Mouse (Mus musculus) granulocyte monocyte progenitor cell, adult 5-6 weeks (primary cell): ENCODE data around the gene Dph3. TPM values are rescaled to one million over a fixed set of nuclear protein-coding genes. Genes with fewer than 3 reads are reported as not detected.
"Not testable (repeated sequence)": the region's sequence is repeated elsewhere in the genome, so short reads cannot be mapped to it uniquely, and the experiment has no call there.

Source experiments
- ATAC-seq: replicated peaks from 2 replicates; pipeline ENCODE4 v1.8.0; 2016; ENCODE audit warnings: mild to moderate bottlenecking, moderate TSS enrichment, inconsistent platforms; ENCODE audit not compliant: poor library complexity, severe bottlenecking
- total RNA-seq, 2 experiments: library from RNA; stranded (forward) in 1 of 2; stranded (reverse) in 1 of 2; fragments of 200-712, 200-1000 nt in 1 of 2; fragments of >200 nt in 1 of 2; fragmentation: Nextera tagmentation in 1 of 2; gene quantifications; 2 replicates each; pipeline ENCODE4 v1.2.3; 2014 to 2017

Gene Dph3
- total RNA-seq (2014; fragmentation: Nextera tagmentation) (80.2 and 102 TPM in 2 replicates), total RNA-seq (2017) (64.0 and 91.6 TPM in 2 replicates)

GRCm38 (mm10) chr14:32085486-32086201, at the start of gene Dph3:
TSS of gene Dph3 (minus strand) at chr14:32085729.
- ATAC-seq, result peak; percentile 90

- ATAC-seq, result no peak
Measured at GRCm38 (mm10) chr14:32134293-32134692, 48.8 kb upstream of the Dph3 start.

DNA sequence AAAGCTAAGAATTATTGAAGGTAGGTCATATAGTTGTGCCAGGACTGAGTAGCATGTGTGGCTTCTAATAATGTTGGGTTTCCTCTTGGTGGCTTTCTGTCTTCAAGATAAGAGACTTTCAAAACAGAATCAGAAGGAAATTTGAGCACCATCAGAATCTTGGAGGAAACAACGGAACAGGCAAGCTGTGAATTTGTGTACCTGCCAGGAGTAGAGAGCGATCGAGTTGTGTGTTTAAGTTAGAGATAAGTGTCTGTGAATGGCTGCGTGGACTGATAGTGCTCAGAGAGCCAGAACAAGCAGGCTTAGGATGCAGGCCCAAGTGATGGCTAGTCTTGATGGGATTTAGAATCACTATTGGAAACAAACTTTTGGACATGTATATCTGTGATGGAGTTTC, 46.3 kb upstream of the Dph3 start:
- ATAC-seq, result no peak

GRCm38 (mm10) chr14:32128409-32128808, 42.9 kb upstream of the Dph3 start:
- no peak for ATAC-seq

GRCm38 (mm10) chr14:32125256-32125655, 39.7 kb upstream of the Dph3 start:
- ATAC-seq, result not testable (repeated sequence)

- ATAC-seq, result no peak
Measured at GRCm38 (mm10) chr14:32124261-32124660, 38.7 kb upstream of the Dph3 start.

DNA sequence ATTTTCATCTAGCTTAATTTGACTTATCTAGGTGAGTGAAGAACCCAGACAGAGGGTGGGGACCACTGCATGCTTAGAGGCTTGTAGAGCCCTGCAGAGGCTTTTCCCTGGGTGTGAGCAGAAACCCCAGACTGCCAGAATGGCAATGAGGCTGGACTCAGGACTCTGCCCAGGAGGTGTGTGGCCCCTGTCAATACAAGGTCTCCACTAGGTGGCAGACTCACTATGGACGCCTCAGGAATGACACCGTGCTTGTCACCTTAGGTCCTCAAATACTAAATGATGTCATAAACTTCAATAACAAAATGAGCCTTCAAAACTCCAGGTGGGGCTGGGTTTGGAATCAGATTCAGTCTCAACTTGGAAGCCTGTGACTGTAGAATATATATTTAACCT, 36.4 kb upstream of the Dph3 start:
- peak; percentile 90 for ATAC-seq

- no peak for ATAC-seq
Measured at GRCm38 (mm10) chr14:32120940-32121919, 35.7 kb upstream of the Dph3 start.

- ATAC-seq, result not testable (repeated sequence)
Measured at GRCm38 (mm10) chr14:32112124-32112523, 26.6 kb upstream of the Dph3 start.

DNA sequence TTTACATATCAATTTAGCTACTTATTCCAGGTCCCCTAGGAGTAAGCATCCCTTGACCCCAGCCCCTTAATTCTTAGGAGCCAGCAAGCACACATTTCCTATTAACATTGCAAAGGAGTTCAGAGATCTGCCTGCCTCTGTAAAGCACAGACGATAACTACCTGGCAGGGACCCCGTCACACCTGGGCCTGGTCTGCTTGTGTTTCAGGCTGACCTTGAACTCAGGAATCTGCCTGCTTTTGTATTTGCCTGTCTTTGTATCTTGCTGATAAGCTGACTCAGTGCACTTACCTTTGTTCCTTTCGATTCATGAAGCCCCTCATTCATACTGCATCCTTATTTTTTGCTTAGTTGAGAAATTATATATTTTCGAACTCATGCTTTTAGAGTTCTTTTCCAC, 21.4 kb upstream of the Dph3 start:
- ATAC-seq, result no peak

GRCm38 (mm10) chr14:32105663-32106062, 20.1 kb upstream of the Dph3 start:
- ATAC-seq, result no peak

DNA sequence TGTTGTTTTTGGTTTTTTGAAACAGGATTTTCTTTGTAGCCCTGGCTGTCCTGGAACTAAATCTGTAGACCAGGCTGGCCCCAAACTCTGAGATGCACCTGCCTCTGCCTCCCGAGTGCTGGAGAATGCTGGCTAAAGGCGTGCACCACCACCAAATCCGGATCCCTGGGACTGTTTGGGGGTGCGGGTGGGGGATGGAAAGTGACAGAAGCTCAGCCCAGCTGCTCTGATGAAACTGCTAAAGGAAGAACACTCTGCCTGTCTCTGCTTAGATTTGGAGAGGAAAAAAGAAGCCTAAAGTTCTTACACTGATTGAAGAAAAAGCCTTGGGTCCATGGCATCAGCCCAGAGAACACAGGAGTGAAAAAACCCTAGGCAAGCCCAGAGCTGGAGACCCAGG, 18.0 kb upstream of the Dph3 start:
- ATAC-seq, result no peak

GRCm38 (mm10) chr14:32098951-32099350, 13.4 kb upstream of the Dph3 start:
- ATAC-seq, result no peak

DNA sequence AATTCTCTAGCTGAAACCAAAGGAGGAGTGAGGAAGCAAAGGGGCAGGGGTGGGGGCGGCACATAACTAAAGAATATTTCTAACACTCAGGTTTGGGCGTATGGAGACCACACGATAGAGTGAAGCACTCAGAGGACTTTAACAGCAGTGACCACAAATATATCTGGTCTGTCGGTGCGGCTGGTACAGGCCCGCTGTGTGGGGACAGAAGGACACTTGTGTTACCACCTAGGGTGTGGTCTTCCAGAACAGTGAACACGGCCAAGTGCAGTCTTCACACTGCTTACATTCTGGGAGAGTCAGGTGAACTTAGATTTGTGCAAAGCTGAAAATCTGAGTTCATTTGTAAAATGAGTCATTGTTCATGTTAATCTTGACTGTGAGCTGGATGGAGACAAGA, 12.2 kb upstream of the Dph3 start:
- no peak for ATAC-seq

DNA sequence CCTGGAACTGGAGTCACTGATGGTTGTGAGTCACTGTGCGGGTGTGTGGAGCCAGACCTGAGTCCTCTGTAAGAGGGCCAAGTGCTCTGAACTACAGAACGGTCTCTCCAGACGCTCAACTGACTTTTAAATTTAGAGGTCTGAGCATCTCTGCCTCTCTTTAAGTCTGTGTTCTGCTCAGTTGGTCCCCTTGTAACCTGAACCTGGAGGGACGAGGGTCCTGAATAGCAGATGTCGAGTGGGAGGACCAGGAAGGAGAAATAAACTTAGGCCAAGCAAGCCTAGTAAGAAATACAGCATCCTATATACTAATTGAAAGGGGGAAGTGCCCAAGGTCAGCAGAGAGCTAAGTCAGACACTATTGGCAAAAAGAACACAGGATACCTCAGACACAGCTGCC, 11.2 kb upstream of the Dph3 start:
- no peak for ATAC-seq

DNA sequence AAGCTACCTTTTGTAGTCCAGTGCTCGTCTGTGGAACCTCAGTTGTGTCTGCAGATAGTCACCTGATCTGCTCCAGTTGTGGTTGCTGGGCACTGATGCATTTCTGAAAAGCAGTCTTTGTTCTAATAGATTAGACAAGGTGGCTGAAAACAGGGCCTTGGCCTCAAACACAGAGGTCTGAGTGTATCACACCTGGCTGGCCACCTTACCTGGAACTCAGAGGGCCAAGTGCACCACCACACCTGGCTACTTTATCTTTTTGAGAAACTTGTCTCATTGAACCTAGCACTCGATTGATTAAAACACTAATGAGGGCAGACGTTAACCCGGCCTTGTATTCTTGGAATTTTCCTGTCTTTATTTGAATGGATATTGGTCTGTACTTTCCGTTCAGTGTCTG, 10.1 kb upstream of the Dph3 start:
- ATAC-seq, result no peak

DNA sequence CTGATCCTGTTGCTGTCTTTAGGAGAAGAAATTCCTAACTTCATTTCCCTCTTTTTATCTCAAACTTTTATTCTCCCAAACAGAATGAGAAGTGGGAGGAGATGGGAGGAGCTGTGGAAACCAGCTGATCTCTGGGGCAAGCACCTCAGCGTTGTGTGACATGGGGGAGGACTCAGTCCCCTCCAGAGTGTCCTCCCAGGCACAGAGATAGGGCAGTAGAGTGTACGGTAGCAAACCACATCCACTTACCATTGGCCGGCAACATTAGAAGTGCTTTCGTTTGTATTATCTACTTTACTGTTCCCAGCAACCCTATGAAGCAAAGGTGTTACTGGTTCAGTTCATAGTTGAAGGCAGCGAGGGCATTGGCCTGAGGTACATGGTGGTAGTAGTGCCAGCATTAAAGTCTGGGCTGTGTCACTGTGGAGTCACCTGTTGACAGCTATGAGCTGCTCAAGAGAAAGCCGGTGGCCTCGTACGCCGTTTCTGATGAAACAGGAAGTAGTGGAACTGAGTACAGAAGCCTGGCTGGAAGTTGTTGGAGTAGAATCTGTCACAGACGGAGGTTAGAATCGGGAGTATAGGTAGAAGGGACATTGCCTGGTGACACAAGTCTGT, 8.1 kb upstream of the Dph3 start:
- peak; percentile 81 for ATAC-seq

DNA sequence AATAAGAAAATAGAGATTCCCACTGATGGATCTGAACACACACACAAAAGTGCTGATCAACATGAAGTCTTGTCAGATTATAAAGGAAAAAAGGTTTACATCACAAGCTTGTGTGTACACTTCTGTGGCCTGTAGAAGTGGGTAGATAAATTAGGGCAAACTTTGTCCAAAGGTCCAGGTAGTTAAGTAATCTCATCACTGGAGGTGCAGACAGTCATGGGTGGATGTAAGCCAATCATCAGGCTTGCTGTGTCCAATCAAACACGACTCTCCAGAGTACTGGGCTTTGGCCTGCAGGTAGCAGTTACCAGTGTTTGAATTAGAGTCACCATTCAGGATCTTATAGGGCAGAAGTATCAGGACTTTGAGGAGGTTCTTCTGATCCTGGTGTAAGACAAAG, 7.5 kb upstream of the Dph3 start:
- no peak for ATAC-seq

DNA sequence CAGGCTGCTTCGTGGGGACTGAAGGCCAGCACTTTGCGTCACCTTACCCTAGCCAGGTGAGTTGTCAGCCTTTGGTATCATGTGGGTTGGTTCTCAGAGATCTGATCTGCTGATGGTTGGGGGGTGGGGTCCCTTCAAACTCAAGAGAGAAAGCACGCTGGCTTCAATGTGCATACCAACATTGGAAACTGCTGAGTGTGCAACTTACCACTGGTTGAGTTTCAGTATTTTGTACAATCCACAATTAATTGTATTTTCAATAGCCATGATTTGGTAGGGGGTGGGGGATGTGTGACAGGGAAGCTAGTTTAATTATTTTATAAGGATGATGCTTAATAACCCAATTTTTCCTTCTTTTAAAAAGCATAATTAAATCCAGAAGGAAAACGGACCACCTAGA, 6.2 kb upstream of the Dph3 start:
- no peak for ATAC-seq

GRCm38 (mm10) chr14:32091124-32091523, 5.6 kb upstream of the Dph3 start:
- ATAC-seq, result no peak
